Mouse (Mus musculus): Measurements from ENCODE around the gene Fyttd1. TPM values are rescaled to one million over a fixed set of nuclear protein-coding genes. Genes with fewer than 3 reads are reported as not detected.
"Not testable (repeated sequence)": the region's sequence is repeated elsewhere in the genome, so short reads cannot be mapped to it uniquely, and the experiment has no call there.

The Fyttd1 gene
- polyA plus RNA-seq, 1 experiment: 52.5 TPM

DNA sequence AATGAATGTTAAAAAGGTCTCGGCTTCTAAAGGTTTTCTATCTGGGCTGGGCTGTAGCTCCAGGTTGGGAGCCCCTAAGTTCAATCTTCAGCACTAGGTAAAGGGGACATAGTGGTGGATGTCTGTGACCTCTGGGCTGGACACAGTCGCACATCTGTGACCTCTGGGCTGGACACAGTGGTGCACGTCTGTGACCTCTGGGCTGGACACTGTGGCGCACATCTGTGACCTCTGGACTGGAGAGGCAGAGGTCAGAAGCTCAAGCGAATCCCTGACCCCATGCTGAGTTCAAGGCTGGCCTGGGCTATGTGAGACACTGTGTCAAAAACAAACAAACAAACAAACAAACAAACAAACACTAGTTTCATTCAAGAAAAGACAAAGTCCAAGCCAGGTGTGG is 7.1 kb upstream of the Fyttd1 start:
- H3K27ac ChIP-seq (ENCODE audit: insufficient read depth, low read length): no peak overlapping the region
- TF ChIP-seq POLR2A (IDR thresholded peaks at IDR 0.05; ENCODE audit: borderline replicate concordance, insufficient read depth, low read length): no peak
- no peak for TF ChIP-seq CTCF (IDR thresholded peaks at IDR 0.05; ENCODE audit: borderline replicate concordance, insufficient read depth, low read depth, low read length)
- no peak overlapping the region for H3K4me3 ChIP-seq (replicated peaks; ENCODE audit: insufficient read depth, low read depth, low read length)
- H3K27me3 ChIP-seq (ENCODE audit: control insufficient read depth, insufficient read depth, low read length): no peaks in the 10 kb centered on the region
- H3K4me1 ChIP-seq (ENCODE audit: control insufficient read depth, insufficient read depth, low read length): peaks cover 6% of the 10 kb centered on the region
- no peak for DNase-seq
- WGBS: 60% methylated on average over 5 of the region's 5 CpGs

DNA sequence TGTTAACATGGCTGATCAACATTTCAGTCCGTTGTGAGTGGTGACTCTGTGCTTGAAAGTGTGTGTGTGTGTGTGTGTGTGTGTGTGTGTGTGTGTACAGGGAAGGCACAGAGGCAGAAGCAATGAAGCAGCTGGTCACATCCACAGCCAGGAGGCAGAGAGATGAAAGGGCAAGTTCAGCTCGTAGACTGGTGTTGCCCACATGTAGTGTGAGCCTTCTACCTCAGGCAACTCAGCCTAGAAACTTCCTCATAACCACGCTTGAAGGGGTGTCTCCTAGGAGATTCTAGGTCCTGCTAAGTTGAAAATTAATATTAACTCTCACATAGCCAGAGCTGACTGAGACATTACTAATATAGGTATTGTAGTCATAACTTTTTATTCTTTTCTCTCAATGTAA is 3.9 kb upstream of the Fyttd1 start:
- TF ChIP-seq CTCF (IDR thresholded peaks at IDR 0.05; ENCODE audit: borderline replicate concordance, insufficient read depth, low read depth, low read length): no peak
- no peak for TF ChIP-seq POLR2A (IDR thresholded peaks at IDR 0.05; ENCODE audit: borderline replicate concordance, insufficient read depth, low read length)

DNA sequence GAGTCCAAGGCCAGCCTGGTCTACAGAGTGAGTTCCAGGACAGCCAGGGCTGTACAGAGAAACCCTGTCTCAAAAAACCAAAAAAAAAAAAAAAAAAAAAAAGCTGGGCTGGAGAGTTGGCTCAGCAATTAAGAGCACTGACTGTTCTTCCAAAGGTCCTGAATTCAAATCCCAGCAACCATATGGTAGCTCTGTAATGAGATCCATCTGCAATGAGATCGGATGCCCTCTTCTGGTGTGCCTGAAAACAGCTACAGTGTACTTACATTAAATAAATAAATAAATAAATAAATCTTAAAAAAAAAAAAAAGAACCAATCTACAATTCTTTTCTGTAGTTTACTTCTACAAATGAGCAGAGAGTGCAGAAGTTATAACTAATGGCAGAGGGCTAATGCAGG is 2.0 kb upstream of the Fyttd1 start:
- not testable (repeated sequence) for H3K27ac ChIP-seq (ENCODE audit: insufficient read depth, low read length); H3K27me3 ChIP-seq (ENCODE audit: control insufficient read depth, insufficient read depth, low read length); H3K4me3 ChIP-seq (replicated peaks; ENCODE audit: insufficient read depth, low read depth, low read length); H3K4me1 ChIP-seq (ENCODE audit: control insufficient read depth, insufficient read depth, low read length); DNase-seq
- 61% methylated on average over 1 of the region's 1 CpGs for WGBS

More for the DNA sequence above, 3.9 kb upstream of the Fyttd1 start:
- H3K4me3 ChIP-seq (replicated peaks; ENCODE audit: insufficient read depth, low read depth, low read length): no peak overlapping the region
- H3K27me3 ChIP-seq (ENCODE audit: control insufficient read depth, insufficient read depth, low read length): no peaks in the 10 kb centered on the region
- 41% methylated on average over 3 of the region's 3 CpGs for WGBS
- H3K27ac ChIP-seq (ENCODE audit: insufficient read depth, low read length): no peak overlapping the region
- DNase-seq: no peak
- H3K4me1 ChIP-seq (ENCODE audit: control insufficient read depth, insufficient read depth, low read length): peaks cover 4% of the 10 kb centered on the region; the same call in 1 of the 2 replicates

DNA sequence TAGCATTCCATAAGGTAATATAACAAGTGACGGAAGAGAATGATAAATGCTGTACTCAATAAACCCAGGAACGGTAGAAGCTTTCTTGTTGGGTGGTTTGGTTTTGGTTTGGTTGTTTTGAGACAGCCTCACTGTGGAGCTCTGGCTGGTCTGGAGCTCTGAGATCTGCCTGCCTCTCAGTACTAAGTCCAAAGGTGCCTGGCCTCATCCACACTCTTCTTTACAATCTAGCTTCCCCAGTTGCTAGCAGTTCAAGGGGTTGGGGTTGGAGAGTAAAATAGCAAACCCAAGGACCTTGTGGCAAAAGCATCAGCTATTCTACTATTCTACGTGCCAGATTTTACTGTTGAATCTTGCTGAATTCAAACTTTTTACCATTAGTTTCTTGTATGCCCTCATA is 1.5 kb upstream of the Fyttd1 start:
- DNase-seq: no peak
- WGBS: 92% methylated on average over 3 of the region's 3 CpGs
- Histone ChIP-seq H3K4me3 (replicated peaks; ENCODE audit: insufficient read depth, low read depth, low read length) (no peak overlapping the region), H3K27ac (ENCODE audit: insufficient read depth, low read length) (no peak overlapping the region), H3K4me1 (ENCODE audit: control insufficient read depth, insufficient read depth, low read length) (peaks cover 3% of the 10 kb centered on the region), H3K27me3 (ENCODE audit: control insufficient read depth, insufficient read depth, low read length) (no peaks in the 10 kb centered on the region)
- TF ChIP-seq POLR2A (IDR thresholded peaks at IDR 0.05; ENCODE audit: borderline replicate concordance, insufficient read depth, low read length) (no peak), CTCF (IDR thresholded peaks at IDR 0.05; ENCODE audit: borderline replicate concordance, insufficient read depth, low read depth, low read length) (no peak)

DNA sequence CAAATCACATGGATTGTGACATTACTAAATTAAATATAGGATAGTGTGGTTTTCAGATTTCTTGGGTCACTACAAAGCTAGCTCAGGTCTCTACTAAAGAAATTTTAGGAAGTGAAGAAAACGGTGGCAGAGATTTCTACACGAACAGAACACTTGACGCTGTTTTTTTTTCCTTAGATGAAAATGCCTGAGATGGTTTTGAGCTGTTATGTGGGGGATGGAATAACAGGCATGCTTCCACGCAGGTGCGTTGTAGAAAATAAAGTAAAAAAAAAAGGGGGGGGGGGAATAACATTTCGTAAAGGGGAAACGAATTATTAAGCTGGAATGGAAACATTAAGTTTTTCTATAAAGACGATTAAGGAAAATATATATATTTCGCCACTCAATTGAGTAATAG is 469 bp upstream of the Fyttd1 start:
- DNase-seq: no peak
- H3K4me3 ChIP-seq (replicated peaks; ENCODE audit: insufficient read depth, low read depth, low read length): peak overlapping the region; percentile 73
- no peak for TF ChIP-seq CTCF (IDR thresholded peaks at IDR 0.05; ENCODE audit: borderline replicate concordance, insufficient read depth, low read depth, low read length)
- no peak for TF ChIP-seq POLR2A (IDR thresholded peaks at IDR 0.05; ENCODE audit: borderline replicate concordance, insufficient read depth, low read length)
- H3K4me1 ChIP-seq (ENCODE audit: control insufficient read depth, insufficient read depth, low read length): peaks cover 3% of the 10 kb centered on the region
- no peak overlapping the region for H3K27ac ChIP-seq (ENCODE audit: insufficient read depth, low read length)
- H3K27me3 ChIP-seq (ENCODE audit: control insufficient read depth, insufficient read depth, low read length): no peaks in the 10 kb centered on the region
- 17% methylated on average over 9 of the region's 9 CpGs for WGBS

DNA sequence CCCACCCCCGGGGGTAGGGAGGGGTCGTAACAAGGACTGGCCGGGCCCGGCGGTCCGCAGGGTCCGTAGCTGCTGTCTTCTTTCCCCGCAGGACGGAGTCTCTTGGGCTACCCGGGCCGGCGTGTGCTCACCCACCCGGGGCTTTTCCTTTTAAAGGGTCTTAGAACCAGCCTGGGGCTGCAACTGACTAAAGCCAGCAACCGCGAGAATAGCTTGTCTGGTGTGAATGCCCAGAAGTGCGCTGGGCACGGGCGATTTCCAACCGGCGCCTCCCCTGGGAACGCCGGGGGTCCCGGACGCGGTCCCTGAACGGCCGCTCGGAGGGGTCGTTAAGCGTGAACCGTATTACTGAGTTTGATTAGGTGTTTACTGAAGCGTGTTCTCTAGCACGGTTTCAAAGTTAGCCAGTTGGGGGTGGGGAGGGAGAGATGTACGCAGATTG is 878 bp downstream of the Fyttd1 start:
- WGBS: 2% methylated on average over 34 of the region's 34 CpGs
- TF ChIP-seq POLR2A (IDR thresholded peaks at IDR 0.05; ENCODE audit: borderline replicate concordance, insufficient read depth, low read length) (no peak), CTCF (IDR thresholded peaks at IDR 0.05; ENCODE audit: borderline replicate concordance, insufficient read depth, low read depth, low read length) (no peak)
- DNase-seq: peak in 1 of 2 experiments; percentile 18
- H3K4me3 ChIP-seq (replicated peaks; ENCODE audit: insufficient read depth, low read depth, low read length): peak overlapping the region; percentile 89
- H3K27ac ChIP-seq (ENCODE audit: insufficient read depth, low read length): peak overlapping the region; percentile 19
- H3K27me3 ChIP-seq (ENCODE audit: control insufficient read depth, insufficient read depth, low read length): no peaks in the 10 kb centered on the region
- H3K4me1 ChIP-seq (ENCODE audit: control insufficient read depth, insufficient read depth, low read length): peaks cover 5% of the 10 kb centered on the region

DNA sequence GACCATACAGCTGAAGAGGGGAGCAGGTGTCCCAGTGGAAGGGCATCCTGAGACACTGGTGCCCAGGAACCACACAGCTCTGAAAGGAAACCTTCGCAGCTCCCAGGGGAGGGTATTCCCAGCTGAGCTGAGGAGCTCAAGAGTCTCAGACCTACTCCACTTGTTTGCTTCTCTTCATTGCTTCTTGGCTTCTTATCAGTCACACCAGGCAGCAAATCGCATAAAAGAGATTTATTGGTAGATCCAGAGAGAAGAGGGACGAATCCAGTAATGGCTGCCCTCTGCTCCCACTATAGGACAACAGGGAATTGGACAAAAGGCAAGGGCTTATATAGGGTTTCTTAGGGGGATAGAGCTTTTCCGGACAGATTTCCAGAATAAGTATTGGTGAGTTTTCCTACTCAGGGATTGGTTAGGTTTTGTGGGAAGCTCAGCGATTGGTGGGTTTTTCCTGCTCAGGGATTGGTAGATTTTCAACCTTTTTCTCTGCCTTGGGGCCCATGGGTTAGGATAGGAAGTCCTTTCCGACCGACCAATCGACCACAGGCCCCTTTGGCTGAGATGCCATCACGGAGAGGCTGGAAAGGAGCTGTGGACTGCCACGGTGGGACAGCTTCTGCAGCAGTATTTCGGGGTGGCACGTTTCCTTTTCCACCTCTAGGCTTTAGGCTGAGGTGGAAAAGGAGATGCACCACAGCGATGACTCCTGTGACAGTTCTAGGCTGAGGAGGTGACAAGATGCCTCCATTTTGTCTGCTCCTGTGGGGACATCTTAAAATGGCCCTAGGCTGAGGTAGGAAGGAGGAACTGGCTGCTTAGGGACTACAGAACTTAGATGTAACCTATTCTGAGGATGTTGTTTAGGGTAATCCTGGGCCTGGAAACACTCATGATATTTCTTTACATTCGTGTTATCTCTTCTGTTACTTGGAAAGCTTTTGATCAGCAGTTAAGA is 1.9 kb downstream of the Fyttd1 start:
- Histone ChIP-seq H3K4me1 (ENCODE audit: control insufficient read depth, insufficient read depth, low read length) (peaks cover 5% of the 10 kb centered on the region), H3K27ac (ENCODE audit: insufficient read depth, low read length) (no peak overlapping the region), H3K27me3 (ENCODE audit: control insufficient read depth, insufficient read depth, low read length) (no peaks in the 10 kb centered on the region), H3K4me3 (replicated peaks; ENCODE audit: insufficient read depth, low read depth, low read length) (peak overlapping the region; percentile 17)
- DNase-seq: no peak
- 69% methylated on average over 14 of the region's 14 CpGs for WGBS
- no peak for TF ChIP-seq POLR2A (IDR thresholded peaks at IDR 0.05; ENCODE audit: borderline replicate concordance, insufficient read depth, low read length)
- TF ChIP-seq CTCF (IDR thresholded peaks at IDR 0.05; ENCODE audit: borderline replicate concordance, insufficient read depth, low read depth, low read length): no peak

DNA sequence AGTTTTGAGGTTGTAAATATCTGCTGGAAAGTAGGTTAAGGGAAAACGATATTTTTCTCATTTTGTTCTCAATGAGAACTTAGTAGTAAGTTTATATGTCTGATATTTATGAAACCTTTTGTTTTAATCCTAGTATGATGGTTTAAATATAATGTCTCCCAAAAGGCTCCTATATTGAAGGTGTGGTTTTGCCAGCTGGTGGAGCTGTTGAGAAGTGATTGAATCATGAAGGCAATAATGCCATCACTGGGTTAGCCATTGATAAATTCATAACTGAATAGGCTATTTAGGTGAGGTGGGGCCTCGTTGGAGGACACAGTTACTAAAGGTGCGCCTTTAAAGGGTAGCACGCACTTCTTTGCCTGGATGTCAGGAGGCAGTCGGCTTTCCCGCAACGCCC is 4.2 kb downstream of the Fyttd1 start:
- no peak for TF ChIP-seq CTCF (IDR thresholded peaks at IDR 0.05; ENCODE audit: borderline replicate concordance, insufficient read depth, low read depth, low read length)
- TF ChIP-seq POLR2A (IDR thresholded peaks at IDR 0.05; ENCODE audit: borderline replicate concordance, insufficient read depth, low read length): no peak
- H3K27ac ChIP-seq (ENCODE audit: insufficient read depth, low read length): no peak overlapping the region

More for the DNA sequence above, 4.2 kb downstream of the Fyttd1 start:
- Histone ChIP-seq H3K4me3 (replicated peaks; ENCODE audit: insufficient read depth, low read depth, low read length) (no peak overlapping the region), H3K4me1 (ENCODE audit: control insufficient read depth, insufficient read depth, low read length) (peaks cover 5% of the 10 kb centered on the region), H3K27me3 (ENCODE audit: control insufficient read depth, insufficient read depth, low read length) (no peaks in the 10 kb centered on the region)
- 83% methylated on average over 7 of the region's 7 CpGs for WGBS
- DNase-seq: no peak

All from cerebellum, adult 2 months (tissue).